Mouse (Mus musculus): ENCODE data around the gene Tnf.

DNA sequence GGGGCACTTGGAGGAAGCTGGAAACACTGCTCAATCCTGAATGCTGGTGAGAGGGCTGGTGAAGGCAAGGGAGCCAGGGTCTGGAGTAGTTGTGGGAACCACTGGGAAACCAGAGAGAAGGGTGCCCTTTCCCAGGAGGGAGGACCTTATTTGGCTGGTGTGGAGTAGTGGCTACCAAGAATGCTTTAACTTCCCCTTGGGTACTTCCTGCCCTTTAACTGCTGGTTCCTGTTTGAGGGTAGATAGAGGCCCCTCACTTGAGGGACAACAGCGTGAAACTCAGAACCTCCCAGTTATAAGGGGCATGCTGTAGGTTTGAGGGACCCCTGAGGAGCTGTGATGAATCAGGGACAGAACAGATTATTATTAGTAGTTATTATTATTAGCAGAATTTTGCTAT lies 12.6 kb downstream of the Tnf start:
- TF ChIP-seq CTCF (IDR thresholded peaks at IDR 0.05; ENCODE audit: extremely low read depth, insufficient read length, insufficient replicate concordance, low read depth, low read length): no peak
- TF ChIP-seq POLR2A (IDR thresholded peaks at IDR 0.05; ENCODE audit: low read depth, low read length): no peak

Measured in small intestine, adult 2 months (tissue).